Mouse (Mus musculus): Measurements from ENCODE around the gene Heyl. TPM values are rescaled to one million over a fixed set of nuclear protein-coding genes. Genes with fewer than 3 reads are reported as not detected.

Heyl gene
- 6.9 and 7.0 TPM in 2 replicates for polyA plus RNA-seq (2015; fragmentation: Nextera tagmentation; extraction: Ambion mirVana)

DNA sequence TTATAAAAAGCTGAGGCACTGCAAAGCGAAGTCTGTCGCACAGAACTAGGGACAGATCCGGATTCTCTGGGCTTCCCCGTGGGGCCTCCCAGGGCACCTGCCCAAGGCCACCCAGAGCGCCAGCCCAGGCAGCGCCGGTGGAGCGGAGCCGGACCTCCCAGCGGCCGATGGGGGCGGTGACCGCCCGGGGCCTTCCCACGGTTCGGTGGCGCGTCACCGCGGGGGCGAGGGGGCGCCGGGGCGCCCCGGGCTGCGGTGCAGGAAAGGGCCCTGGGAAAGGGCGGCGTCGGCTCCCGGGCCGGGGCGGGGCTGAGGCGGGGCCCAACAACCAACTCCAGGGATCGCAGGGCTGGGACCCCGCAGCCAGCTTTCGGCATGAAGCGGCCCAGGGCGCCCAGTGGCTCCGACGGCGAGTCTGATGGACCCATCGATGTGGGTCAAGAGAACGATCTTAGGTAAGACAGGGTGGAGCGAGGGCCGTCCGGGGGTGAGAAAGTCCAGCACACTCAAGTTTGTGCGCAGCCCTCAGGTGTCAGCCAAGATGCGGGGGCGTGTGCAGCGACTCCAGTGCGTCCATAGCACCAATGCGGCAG lies at the start of gene Heyl:
Gene Heyl, plus strand, starts transcription at position 65 of the 593 bp plus-strand sequence.
- 2% methylated on average over 45 of the region's 52 CpGs for WGBS
- Histone ChIP-seq H3K9ac (no peak within 1 kb of the TSS), H3K36me3 (replicated peaks) (no peaks in the 10 kb centered on the region), H3K4me1 (peaks cover 6% of the 10 kb centered on the region), H3K4me3 (peak within 1 kb of the TSS; percentile 30), H3K9me3 (no peaks in the 10 kb centered on the region), H3K27ac (no peak within 1 kb of the TSS), H3K27me3 (replicated peaks) (peaks cover 37% of the 10 kb centered on the region), H3K4me2 (peak within 1 kb of the TSS; percentile 60)
- ATAC-seq (replicated peaks), result no peak; the same call in 1 of the 2 replicates

DNA sequence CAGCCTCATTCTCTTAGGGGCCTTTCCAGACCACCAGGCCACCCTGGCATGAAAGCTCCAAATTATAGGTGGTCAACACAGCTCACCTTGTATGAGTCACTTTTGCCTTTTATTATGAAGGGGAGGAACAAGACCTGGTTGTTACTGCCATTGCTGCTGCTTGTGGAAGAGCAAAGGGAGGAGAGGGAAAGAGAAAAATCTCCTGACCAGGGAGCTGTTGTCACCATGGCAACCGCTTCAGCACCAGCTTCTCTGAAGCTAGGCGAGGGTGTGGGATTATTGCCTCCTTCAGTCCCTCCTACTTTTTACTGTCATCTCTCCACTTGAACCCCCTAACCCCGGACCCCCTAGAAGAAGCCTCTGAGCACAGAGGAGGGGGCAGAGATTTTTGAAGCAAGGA lies 48.5 kb upstream of the Heyl start:
- peaks cover 21% of the 10 kb centered on the region for H3K27me3 ChIP-seq (replicated peaks)
- peak overlapping the region; percentile 74 for H3K4me2 ChIP-seq
- peaks cover 34% of the 10 kb centered on the region for H3K4me1 ChIP-seq
- H3K36me3 ChIP-seq (replicated peaks), result no peaks in the 10 kb centered on the region
- H3K9me3 ChIP-seq, result no peaks in the 10 kb centered on the region
- peak overlapping the region; percentile 56; the same call in 1 of the 2 replicates for H3K4me3 ChIP-seq
- H3K9ac ChIP-seq, result no peak overlapping the region
- 30% methylated on average over 3 of the region's 3 CpGs for WGBS
- ATAC-seq (replicated peaks), result no peak
- peak overlapping the region; percentile 70 for H3K27ac ChIP-seq

DNA sequence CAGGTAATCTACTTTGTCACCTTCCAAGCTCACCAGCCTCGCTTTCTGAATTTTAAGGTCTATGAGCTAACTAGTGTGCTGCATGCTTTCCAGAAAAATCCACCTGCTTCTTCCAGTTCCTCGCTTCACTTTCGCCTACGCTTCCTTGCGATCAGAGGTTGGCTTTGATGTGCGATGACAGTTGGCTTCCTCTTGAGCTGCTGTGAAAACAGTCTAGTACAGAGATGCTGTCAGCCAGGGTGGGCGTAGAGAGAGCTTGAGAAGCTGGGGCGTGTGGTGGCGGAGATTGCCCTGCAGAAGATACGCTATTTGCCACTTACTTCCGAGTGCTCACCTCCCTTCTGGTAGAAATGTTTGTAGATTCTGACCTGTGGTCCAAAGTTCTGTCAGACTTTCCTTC lies 41.0 kb upstream of the Heyl start:
- WGBS, result 92% methylated on average over 11 of the region's 11 CpGs

DNA sequence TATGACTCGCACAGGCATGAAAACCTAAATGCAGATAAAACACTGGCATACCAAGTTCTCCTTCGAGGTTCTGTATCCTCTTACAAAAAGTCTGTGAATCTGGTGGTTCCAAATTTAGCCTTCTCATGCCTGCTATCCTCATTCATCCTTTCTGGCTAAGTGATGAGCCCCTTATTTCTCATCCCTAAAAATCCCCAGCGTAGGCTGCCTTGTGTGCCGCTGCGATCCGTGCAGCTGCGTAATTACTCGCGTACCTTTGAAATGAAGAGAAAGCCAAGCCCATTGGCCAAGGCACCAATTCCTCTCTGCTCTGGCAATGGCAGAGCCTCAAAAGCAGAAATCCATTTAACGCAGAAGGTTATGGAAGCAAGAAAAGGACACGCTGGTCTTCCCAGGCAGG lies 39.6 kb upstream of the Heyl start:
- no peak overlapping the region for H3K27ac ChIP-seq
- H3K4me3 ChIP-seq, result no peak overlapping the region
- no peaks in the 10 kb centered on the region for H3K9me3 ChIP-seq
- H3K36me3 ChIP-seq (replicated peaks), result peaks cover 13% of the 10 kb centered on the region
- H3K9ac ChIP-seq, result no peak overlapping the region
- peaks cover 3% of the 10 kb centered on the region; the same call in 1 of the 2 replicates for H3K27me3 ChIP-seq (replicated peaks)
- no peak for ATAC-seq (replicated peaks)
- WGBS, result 86% methylated on average over 11 of the region's 11 CpGs
- no peaks in the 10 kb centered on the region for H3K4me1 ChIP-seq
- H3K4me2 ChIP-seq, result no peak overlapping the region

More for the DNA sequence above, 41.0 kb upstream of the Heyl start:
- H3K4me2 ChIP-seq, result no peak overlapping the region
- peaks cover 13% of the 10 kb centered on the region for H3K36me3 ChIP-seq (replicated peaks)
- H3K27ac ChIP-seq, result no peak overlapping the region
- ATAC-seq (replicated peaks), result no peak
- H3K9ac ChIP-seq, result no peak overlapping the region
- H3K4me1 ChIP-seq, result no peaks in the 10 kb centered on the region
- no peaks in the 10 kb centered on the region for H3K9me3 ChIP-seq
- H3K27me3 ChIP-seq (replicated peaks), result peaks cover 5% of the 10 kb centered on the region; the same call in 1 of the 2 replicates
- H3K4me3 ChIP-seq, result no peak overlapping the region

DNA sequence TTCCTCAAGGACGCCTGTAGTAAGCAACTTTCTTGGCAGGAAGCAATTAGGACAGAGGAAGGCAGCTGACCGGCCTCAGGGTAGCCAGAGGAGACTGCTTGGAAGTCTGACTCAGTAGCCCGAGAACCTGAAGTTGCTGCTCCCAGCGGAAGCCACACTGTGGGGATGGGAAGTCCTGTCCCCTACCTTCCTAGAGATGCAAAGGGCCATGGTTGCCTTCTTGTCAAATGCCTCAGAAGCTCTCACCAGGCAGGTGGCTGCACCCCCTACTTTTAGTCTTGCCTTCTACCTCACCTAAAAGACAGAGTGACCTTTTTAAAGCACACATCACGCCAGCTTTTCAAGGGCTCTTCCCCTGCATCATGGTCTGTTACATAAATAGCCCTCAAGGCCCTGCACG lies 36.7 kb upstream of the Heyl start:
- no peak overlapping the region for H3K4me3 ChIP-seq
- no peak overlapping the region for H3K4me2 ChIP-seq
- H3K9me3 ChIP-seq, result no peaks in the 10 kb centered on the region
- H3K9ac ChIP-seq, result no peak overlapping the region
- 73% methylated on average over 6 of the region's 6 CpGs for WGBS
- H3K36me3 ChIP-seq (replicated peaks), result peaks cover 5% of the 10 kb centered on the region
- H3K4me1 ChIP-seq, result peaks cover 10% of the 10 kb centered on the region
- no peak overlapping the region for H3K27ac ChIP-seq
- ATAC-seq (replicated peaks), result no peak
- H3K27me3 ChIP-seq (replicated peaks), result peaks cover 8% of the 10 kb centered on the region; the same call in 1 of the 2 replicates

DNA sequence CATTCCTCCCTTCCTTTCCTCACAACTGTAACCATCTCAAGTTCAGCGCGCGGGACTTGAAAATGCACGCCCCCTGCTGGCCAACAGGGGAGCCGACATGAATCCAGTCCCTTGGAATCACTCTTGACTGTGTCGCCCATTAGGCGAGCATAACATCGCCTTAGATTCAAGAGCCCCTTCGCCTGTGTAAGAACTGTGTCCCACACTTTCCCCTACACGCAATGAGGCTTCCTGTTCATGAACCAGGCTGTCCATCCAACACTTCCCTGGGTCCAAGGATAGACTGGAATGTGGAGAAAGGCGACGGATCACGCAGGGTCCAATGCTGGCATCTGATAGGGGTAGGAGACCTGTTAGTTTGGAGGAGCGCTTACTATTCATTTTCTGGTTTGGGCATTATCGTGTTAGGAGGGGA lies 32.6 kb upstream of the Heyl start:
- peak; percentile 73 for ATAC-seq (replicated peaks)
- H3K9ac ChIP-seq, result peak overlapping the region; percentile 40; the same call in 1 of the 2 replicates
- peaks cover 19% of the 10 kb centered on the region; the same call in 1 of the 2 replicates for H3K27me3 ChIP-seq (replicated peaks)
- H3K4me3 ChIP-seq, result peak overlapping the region; percentile 34
- H3K27ac ChIP-seq, result no peak overlapping the region
- H3K4me2 ChIP-seq, result peak overlapping the region; percentile 78
- H3K36me3 ChIP-seq (replicated peaks), result no peaks in the 10 kb centered on the region
- peaks cover 14% of the 10 kb centered on the region for H3K4me1 ChIP-seq
- 3% methylated on average over 15 of the region's 15 CpGs for WGBS
- no peaks in the 10 kb centered on the region for H3K9me3 ChIP-seq

DNA sequence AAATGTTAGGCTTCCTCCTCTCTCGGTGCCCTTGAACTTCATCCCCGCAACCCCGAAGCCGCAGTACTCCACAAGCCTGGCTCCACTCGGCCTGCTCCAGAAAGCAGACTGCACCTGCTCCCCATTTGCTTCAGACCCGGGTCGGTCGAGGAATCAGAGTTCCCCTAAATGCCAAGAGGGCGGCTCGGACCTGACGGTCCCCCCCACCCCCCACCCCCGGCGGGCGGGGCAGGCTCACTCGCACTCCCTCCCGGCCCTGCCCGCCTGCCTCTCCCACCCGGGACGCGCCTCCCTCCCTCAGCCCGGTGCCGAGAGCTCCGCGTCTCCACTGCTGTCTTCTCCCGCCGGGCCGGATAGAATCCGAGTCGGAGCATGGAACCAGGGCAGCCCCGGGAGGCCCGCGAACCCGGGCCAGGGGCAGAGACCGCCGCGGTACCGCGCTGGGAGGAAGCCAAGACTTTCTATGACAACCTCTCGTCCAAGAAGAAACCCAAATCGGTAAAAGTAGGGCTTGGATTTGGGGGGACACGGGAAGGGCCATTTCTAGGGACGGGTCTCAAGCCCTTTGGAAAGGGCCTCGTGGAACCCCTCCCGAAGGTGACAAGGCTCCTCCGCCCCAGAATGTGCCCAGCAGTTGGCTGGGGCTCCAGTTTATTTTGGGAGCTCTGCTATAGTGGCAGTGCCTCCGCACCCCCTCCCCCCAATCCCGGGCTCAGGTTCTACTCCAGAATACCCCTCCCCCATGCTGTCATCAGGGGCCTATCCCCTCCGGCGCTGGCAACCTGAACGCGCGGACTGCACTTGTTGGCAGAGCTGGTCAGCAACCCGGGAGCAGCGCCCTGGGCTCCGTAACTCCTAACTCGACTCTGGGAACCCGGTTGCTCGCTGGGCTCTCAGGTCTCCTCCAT lies 31.9 kb upstream of the Heyl start, which contains the start of gene Nt5c1a:
Gene Nt5c1a, plus strand, starts transcription at position 319 of the 908 bp plus-strand sequence.
- peak within 1 kb of the TSS; percentile 40; the same call in 1 of the 2 replicates for H3K9ac ChIP-seq
- H3K4me2 ChIP-seq, result peak within 1 kb of the TSS; percentile 78
- peaks cover 14% of the 10 kb centered on the region for H3K4me1 ChIP-seq
- ATAC-seq (replicated peaks), result peak; percentile 72
- H3K27me3 ChIP-seq (replicated peaks), result peaks cover 19% of the 10 kb centered on the region; the same call in 1 of the 2 replicates
- peak within 1 kb of the TSS; percentile 34 for H3K4me3 ChIP-seq
- under 1% methylated on average over 58 of the region's 58 CpGs for WGBS
- H3K27ac ChIP-seq, result no peak within 1 kb of the TSS
- H3K9me3 ChIP-seq, result no peaks in the 10 kb centered on the region
- no peaks in the 10 kb centered on the region for H3K36me3 ChIP-seq (replicated peaks)

DNA sequence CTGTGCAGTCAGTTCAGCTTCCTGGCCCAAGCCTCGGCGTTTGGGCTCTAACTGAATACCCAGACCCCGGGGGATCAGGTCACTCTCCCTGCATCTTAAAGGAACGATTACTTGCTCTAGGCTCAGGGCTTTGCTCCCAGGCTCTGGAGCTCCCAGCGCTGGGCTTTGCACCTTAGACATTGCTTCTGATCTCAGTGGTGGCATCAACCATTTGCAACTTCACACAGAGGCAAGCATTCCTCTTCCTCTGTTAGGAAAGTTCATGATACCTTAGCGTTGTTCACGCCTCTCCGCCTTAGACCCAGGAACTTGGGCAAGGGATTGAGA lies 31.3 kb upstream of the Heyl start:
- Histone ChIP-seq H3K9ac (no peak overlapping the region), H3K27ac (no peak overlapping the region), H3K9me3 (no peaks in the 10 kb centered on the region), H3K4me1 (peaks cover 14% of the 10 kb centered on the region), H3K27me3 (replicated peaks) (peaks cover 19% of the 10 kb centered on the region; the same call in 1 of the 2 replicates), H3K4me2 (peak overlapping the region; percentile 78), H3K4me3 (peak overlapping the region; percentile 34; the same call in 1 of the 2 replicates), H3K36me3 (replicated peaks) (no peaks in the 10 kb centered on the region)
- WGBS, result 13% methylated on average over 8 of the region's 8 CpGs
- ATAC-seq (replicated peaks), result no peak

DNA sequence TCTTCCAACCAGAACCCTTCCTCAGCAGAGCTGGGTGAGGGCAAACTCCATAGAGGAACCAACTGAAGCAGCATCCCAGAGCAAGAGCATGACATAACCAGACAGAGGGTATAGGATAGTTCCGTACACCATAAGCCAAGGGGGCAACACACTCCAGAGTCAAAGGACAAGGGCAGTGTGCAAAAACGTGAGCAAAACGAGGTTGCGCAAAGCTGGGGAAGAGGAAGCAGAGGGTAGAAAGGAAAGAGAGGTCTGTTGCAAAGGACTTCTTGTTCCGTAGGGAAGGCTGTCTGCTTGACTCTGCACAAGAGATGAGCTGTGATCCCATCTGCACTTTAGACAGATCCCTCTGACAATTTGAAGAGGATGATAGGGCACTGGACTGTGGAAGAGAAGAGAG lies 26.0 kb upstream of the Heyl start:
- Histone ChIP-seq H3K4me2 (no peak overlapping the region), H3K36me3 (replicated peaks) (no peaks in the 10 kb centered on the region), H3K27me3 (replicated peaks) (peaks cover 5% of the 10 kb centered on the region; the same call in 1 of the 2 replicates), H3K27ac (no peak overlapping the region), H3K4me3 (no peak overlapping the region), H3K9me3 (no peaks in the 10 kb centered on the region), H3K4me1 (peaks cover 4% of the 10 kb centered on the region; the same call in 1 of the 2 replicates), H3K9ac (no peak overlapping the region)
- no peak for ATAC-seq (replicated peaks)
- 81% methylated on average over 5 of the region's 5 CpGs for WGBS

DNA sequence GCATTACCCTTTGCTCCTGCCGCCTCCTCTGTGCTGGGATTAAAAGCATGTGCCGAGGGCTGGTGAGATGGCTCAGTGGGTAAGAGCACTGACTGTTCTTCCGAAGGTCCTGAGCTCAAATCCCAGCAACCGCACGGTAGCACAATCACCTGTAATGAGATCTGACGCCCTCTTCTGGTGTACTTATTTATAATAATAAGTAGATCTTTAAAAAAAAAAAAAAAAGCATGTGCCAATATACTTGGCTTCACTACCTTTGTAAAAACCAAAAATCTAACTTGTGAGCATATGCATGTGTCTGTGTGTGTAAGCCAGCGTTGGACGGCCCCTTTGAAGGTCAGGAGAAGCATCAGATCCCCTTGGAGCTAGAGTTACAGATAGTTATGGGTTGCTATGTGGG lies 22.4 kb upstream of the Heyl start:
- Histone ChIP-seq H3K4me1 (peaks cover 16% of the 10 kb centered on the region), H3K27ac (no peak overlapping the region), H3K36me3 (replicated peaks) (no peaks in the 10 kb centered on the region), H3K9me3 (no peaks in the 10 kb centered on the region), H3K4me2 (no peak overlapping the region), H3K4me3 (no peak overlapping the region), H3K9ac (no peak overlapping the region), H3K27me3 (replicated peaks) (no peaks in the 10 kb centered on the region)
- 53% methylated on average over 8 of the region's 8 CpGs for WGBS
- ATAC-seq (replicated peaks), result no peak

DNA sequence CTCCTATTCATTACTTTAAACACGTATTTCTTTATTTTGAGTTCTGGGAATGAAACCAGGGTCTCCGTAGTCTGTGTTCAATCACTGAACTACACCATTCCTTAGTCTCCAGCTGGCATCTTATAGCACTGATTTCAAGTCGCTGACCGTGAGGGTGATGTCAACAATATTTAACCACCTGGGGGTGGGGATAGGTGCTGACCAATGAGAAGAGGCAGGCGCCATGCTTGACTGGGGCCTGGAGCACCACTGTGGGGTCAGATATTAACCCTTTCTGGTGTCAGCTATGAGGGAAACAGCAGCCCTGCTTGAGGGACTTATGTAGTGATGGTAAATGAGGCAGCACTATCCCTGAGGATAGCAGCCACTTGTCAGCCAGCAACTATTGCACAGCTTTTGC lies 21.9 kb upstream of the Heyl start:
- Histone ChIP-seq H3K9me3 (no peaks in the 10 kb centered on the region), H3K36me3 (replicated peaks) (no peaks in the 10 kb centered on the region), H3K4me3 (no peak overlapping the region), H3K27ac (no peak overlapping the region), H3K4me1 (peaks cover 16% of the 10 kb centered on the region), H3K27me3 (replicated peaks) (no peaks in the 10 kb centered on the region), H3K4me2 (no peak overlapping the region), H3K9ac (no peak overlapping the region)
- WGBS, result 71% methylated on average over 5 of the region's 5 CpGs
- no peak for ATAC-seq (replicated peaks)

DNA sequence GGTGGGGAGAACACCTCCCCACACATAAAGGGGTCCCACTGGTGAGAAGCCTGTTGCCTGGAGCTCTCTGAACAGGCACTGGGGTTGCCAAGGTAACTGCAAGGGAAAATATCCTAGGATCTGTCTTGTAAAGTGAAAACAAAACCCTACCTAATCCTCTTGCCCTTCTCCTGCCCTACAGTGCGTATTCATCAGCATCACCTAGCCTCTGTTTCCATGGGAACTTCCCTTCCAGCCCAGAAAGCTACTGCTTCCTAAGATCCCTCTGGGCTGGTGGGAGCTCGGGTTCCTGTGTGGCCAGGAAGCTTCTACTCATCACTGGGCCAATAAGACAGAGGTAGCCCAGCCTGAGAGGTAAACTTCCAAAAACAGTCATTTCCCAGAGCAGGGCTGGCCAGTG lies 21.0 kb upstream of the Heyl start:
- Histone ChIP-seq H3K27me3 (replicated peaks) (no peaks in the 10 kb centered on the region), H3K27ac (no peak overlapping the region), H3K9ac (no peak overlapping the region), H3K4me2 (no peak overlapping the region), H3K9me3 (no peaks in the 10 kb centered on the region), H3K4me3 (no peak overlapping the region), H3K4me1 (peaks cover 16% of the 10 kb centered on the region), H3K36me3 (replicated peaks) (no peaks in the 10 kb centered on the region)
- ATAC-seq (replicated peaks), result peak; percentile 23; the same call in 1 of the 2 replicates
- 28% methylated on average over 2 of the region's 2 CpGs for WGBS

Measured in midbrain, embryonic 15.5 days (tissue).